Mouse (Mus musculus): ENCODE measurements around the gene Pdzd11. TPM values are rescaled to one million over a fixed set of nuclear protein-coding genes. Genes with fewer than 3 reads are reported as not detected.

The Pdzd11 gene
- total and polyA plus RNA-seq, 2 experiments, result 10.2 to 20.0 TPM

- Histone ChIP-seq H3K4me1 (ENCODE audit: control insufficient read depth, insufficient read depth, low read length) (no peaks in the 10 kb centered on the region; the same call in 1 of the 2 replicates), H3K9ac (ENCODE audit: low read depth, low read length) (no peak overlapping the region), H3K79me2 (ENCODE audit: control insufficient read depth, insufficient read depth, low read length) (no peaks in the 10 kb centered on the region; the same call in 1 of the 2 replicates), H3K36me3 (ENCODE audit: control insufficient read depth, insufficient read depth, low read length) (no peaks in the 10 kb centered on the region), H3K27me3 (ENCODE audit: control insufficient read depth, insufficient read depth, low read length) (no peaks in the 10 kb centered on the region), H3K4me3 (ENCODE audit: insufficient read depth, low read depth, low read length) (no peak overlapping the region), H3K27ac (replicated peaks; ENCODE audit: insufficient read depth, low read depth, low read length) (no peak overlapping the region)
- peak; percentile 62 for DNase-seq (ENCODE audit: extremely low read depth, low read depth, low spot score)
- WGBS, result 23% methylated on average over 5 of the region's 5 CpGs
- TF ChIP-seq CTCF (IDR thresholded peaks at IDR 0.05; ENCODE audit: low read depth, low read length), result peak; percentile 79
- TF ChIP-seq POLR2A (IDR thresholded peaks at IDR 0.05; ENCODE audit: extremely low read depth, insufficient read depth, low read length), result no peak
These were observed 28.9 kb downstream of the Pdzd11 start for GRCm38 (mm10) chrX:100597439-100597838.

GRCm38 (mm10) chrX:100594791-100595190 lies 31.6 kb downstream of the Pdzd11 start, which contains the start of gene P2ry4:
Gene P2ry4 (minus strand): TSS chrX:100594869.
- WGBS, result 10% methylated on average over 4 of the region's 4 CpGs
- Histone ChIP-seq H3K27ac (replicated peaks; ENCODE audit: insufficient read depth, low read depth, low read length) (peak within 1 kb of the TSS; percentile 76), H3K36me3 (ENCODE audit: control insufficient read depth, insufficient read depth, low read length) (no peaks in the 10 kb centered on the region), H3K27me3 (ENCODE audit: control insufficient read depth, insufficient read depth, low read length) (no peaks in the 10 kb centered on the region), H3K9ac (ENCODE audit: low read depth, low read length) (peak within 1 kb of the TSS; percentile 63), H3K4me1 (ENCODE audit: control insufficient read depth, insufficient read depth, low read length) (no peaks in the 10 kb centered on the region; the same call in none of the 2 replicates), H3K79me2 (ENCODE audit: control insufficient read depth, insufficient read depth, low read length) (no peaks in the 10 kb centered on the region; the same call in 1 of the 2 replicates), H3K4me3 (ENCODE audit: insufficient read depth, low read depth, low read length) (peak within 1 kb of the TSS; percentile 47)
- TF ChIP-seq POLR2A (IDR thresholded peaks at IDR 0.05; ENCODE audit: extremely low read depth, insufficient read depth, low read length) (no peak), CTCF (IDR thresholded peaks at IDR 0.05; ENCODE audit: low read depth, low read length) (0 out of 2 replicates have a peak, but pooled peaks have one; percentile 2)
- peak; percentile 90 for DNase-seq (ENCODE audit: extremely low read depth, low read depth, low spot score)

Other genes starting within 250 kb of the Pdzd11 start
- not detected in 2 replicates for gene Otud6a, start 197.6 kb downstream of the Pdzd11 start, total RNA-seq (2014; rRNA removed)
- gene Otud6a, start 197.6 kb downstream of the Pdzd11 start, polyA plus RNA-seq (2012; rRNA removed), result not detected in 2 replicates
- gene Awat2, start 183.9 kb downstream of the Pdzd11 start, total RNA-seq (2014; rRNA removed), result 1.2 and 1.5 TPM in 2 replicates
- gene Awat2, start 183.9 kb downstream of the Pdzd11 start, polyA plus RNA-seq (2012; rRNA removed), result 0.83 and 1.1 TPM in 2 replicates
- gene Igbp1, start 132.3 kb downstream of the Pdzd11 start, total RNA-seq (2014; rRNA removed), result 52.2 and 63.2 TPM in 2 replicates
- gene Igbp1, start 132.3 kb downstream of the Pdzd11 start, polyA plus RNA-seq (2012; rRNA removed), result 18.5 and 20.4 TPM in 2 replicates
- gene Dgat2l6, start 101.7 kb downstream of the Pdzd11 start, total RNA-seq (2014; rRNA removed), result not detected in 2 replicates
- gene Dgat2l6, start 101.7 kb downstream of the Pdzd11 start, polyA plus RNA-seq (2012; rRNA removed), result not detected in 2 replicates
- not detected in 2 replicates for gene Awat1, start 54.3 kb downstream of the Pdzd11 start, total RNA-seq (2014; rRNA removed)
- not detected in 2 replicates for gene Awat1, start 54.3 kb downstream of the Pdzd11 start, polyA plus RNA-seq (2012; rRNA removed)
- 12.2 and 15.9 TPM in 2 replicates for gene P2ry4, start 31.7 kb downstream of the Pdzd11 start, total RNA-seq (2014; rRNA removed)
- 14.7 and 20.4 TPM in 2 replicates for gene P2ry4, start 31.7 kb downstream of the Pdzd11 start, polyA plus RNA-seq (2012; rRNA removed)
- not detected in 2 replicates for gene Arr3, start 21.1 kb downstream of the Pdzd11 start, total RNA-seq (2014; rRNA removed)
- gene Arr3, start 21.1 kb downstream of the Pdzd11 start, polyA plus RNA-seq (2012; rRNA removed), result not detected in 2 replicates
- gene Kif4, start 831 bp downstream of the Pdzd11 start, total RNA-seq (2014; rRNA removed), result 0.37 and 0.54 TPM in 2 replicates
- 0.02 TPM in 2 replicates for gene Kif4, start 831 bp downstream of the Pdzd11 start, polyA plus RNA-seq (2012; rRNA removed)
- not detected in 2 replicates for gene Gdpd2, start 103.3 kb upstream of the Pdzd11 start, total RNA-seq (2014; rRNA removed)
- not detected in 2 replicates for gene Gdpd2, start 103.3 kb upstream of the Pdzd11 start, polyA plus RNA-seq (2012; rRNA removed)
- gene Dlg3, start 141.2 kb upstream of the Pdzd11 start, total RNA-seq (2014; rRNA removed), result 15.0 and 18.7 TPM in 2 replicates
- 5.0 and 6.2 TPM in 2 replicates for gene Dlg3, start 141.2 kb upstream of the Pdzd11 start, polyA plus RNA-seq (2012; rRNA removed)

Measured in liver, adult 2 months (tissue).